Mouse (Mus musculus) CH12.LX (cell line): ENCODE measurements around the gene Bmp8a. TPM values are rescaled to one million over a fixed set of nuclear protein-coding genes. Genes with fewer than 3 reads are reported as not detected.

ENCODE experiments used
- DNase-seq: peaks from one replicate; pipeline ENCODE4 v3.0.0-alpha.2; 2013; ENCODE audit errors: extremely low read depth
- H3K27ac ChIP-seq: 2 replicates; pipeline ENCODE4 v1.5.1; 2012; ENCODE audit warnings: low read depth, mild to moderate bottlenecking, control low read depth, moderate library complexity; ENCODE audit not compliant: insufficient read depth
- H3K27me3 ChIP-seq: replicated peaks from 2 replicates; pipeline ENCODE3; 2012; ENCODE audit warnings: inconsistent platforms
- H3K36me3 ChIP-seq, 2 experiments: replicated peaks in 1 of 2; 2 replicates each; pipeline versions ENCODE3 to v1.6.1; 2012; ENCODE audit warnings: inconsistent platforms in 1 of 2, low read length in 1 of 2, mild to moderate bottlenecking in 1 of 2, mixed read lengths in 1 of 2, moderate library complexity in 1 of 2; ENCODE audit not compliant: control insufficient read depth in 1 of 2, insufficient read depth in 1 of 2
- H3K4me1 ChIP-seq, 2 experiments: 2 replicates each; pipeline ENCODE4 v1.6.1; 2012; ENCODE audit warnings: inconsistent platforms in 1 of 2, moderate library complexity in 1 of 2; ENCODE audit not compliant: insufficient read depth in 2 of 2, control insufficient read depth in 1 of 2
- H3K4me2 ChIP-seq: 2 replicates; pipeline ENCODE4 v1.6.1; 2012; ENCODE audit warnings: low read depth, mild to moderate bottlenecking, control low read depth; ENCODE audit not compliant: poor library complexity, insufficient read depth, severe bottlenecking
- H3K4me3 ChIP-seq, 3 experiments: fragments of 150-350 bp in 1 of 3; sonication (generic) in 1 of 3; replicated peaks in 1 of 3; 2 replicates each; pipeline versions ENCODE3 to v1.5.1; 2011 to 2012; ENCODE audit warnings: low read depth in 2 of 3, low read length in 2 of 3, mild to moderate bottlenecking in 2 of 3, moderate library complexity in 2 of 3, control low read depth in 1 of 3, improper control_type of control experiment in 1 of 3, inconsistent platforms in 1 of 3, mixed read lengths in 1 of 3; ENCODE audit not compliant: poor library complexity in 1 of 3
- H3K79me2 ChIP-seq: replicated peaks from 2 replicates; pipeline ENCODE4 v1.6.1; 2012; ENCODE audit warnings: mild to moderate bottlenecking, moderate library complexity; ENCODE audit not compliant: control insufficient read depth, poor library complexity, insufficient read depth, severe bottlenecking; ENCODE audit errors: extremely low read depth
- H3K9ac ChIP-seq: 2 replicates; pipeline ENCODE4 v1.6.1; 2012; ENCODE audit warnings: low read depth, mild to moderate bottlenecking, control low read depth, moderate library complexity; ENCODE audit not compliant: insufficient read depth
- H3K9me3 ChIP-seq: replicated peaks from 2 replicates; pipeline ENCODE3; 2012; ENCODE audit warnings: low read length, inconsistent platforms, mixed read lengths
- BHLHE40 ChIP-seq: IDR thresholded peaks from 2 replicates; pipeline ENCODE4 v1.6.1; 2011; ENCODE audit warnings: mild to moderate bottlenecking, low read depth, low read length, improper control_type of control experiment
- E2F4 ChIP-seq: IDR thresholded peaks from 2 replicates; pipeline ENCODE4 v1.6.1; 2011; ENCODE audit warnings: low read depth, low read length, improper control_type of control experiment; ENCODE audit not compliant: insufficient replicate concordance
- ELF1 ChIP-seq: IDR thresholded peaks from 2 replicates; pipeline ENCODE4 v1.6.1; 2014; ENCODE audit warnings: low read depth, mild to moderate bottlenecking, inconsistent platforms, low read length, improper control_type of control experiment
- EP300 ChIP-seq: IDR thresholded peaks from 2 replicates; pipeline ENCODE4 v1.6.1; 2011; ENCODE audit warnings: low read length, improper control_type of control experiment
- HCFC1 ChIP-seq: IDR thresholded peaks from 2 replicates; pipeline ENCODE4 v1.6.1; 2012; ENCODE audit warnings: low read depth, mild to moderate bottlenecking, inconsistent platforms, low read length, improper control_type of control experiment
- MAX ChIP-seq: IDR thresholded peaks from 2 replicates; pipeline ENCODE4 v1.6.1; 2011; ENCODE audit warnings: low read length, improper control_type of control experiment
- PAX5 ChIP-seq: IDR thresholded peaks from 2 replicates; pipeline ENCODE4 v1.6.1; 2012; ENCODE audit warnings: low read length, inconsistent platforms, mixed read lengths
- POLR2A ChIP-seq: IDR thresholded peaks from 2 replicates; pipeline ENCODE4 v1.6.1; 2011; ENCODE audit warnings: low read depth, mild to moderate bottlenecking, improper control_type of control experiment, low read length
- RCOR1 ChIP-seq: conservative IDR thresholded peaks from 2 replicates; pipeline ENCODE4 v1.6.1; 2012; ENCODE audit warnings: low read depth, mild to moderate bottlenecking, inconsistent platforms, low read length, improper control_type of control experiment
- SIN3A ChIP-seq: IDR thresholded peaks from 2 replicates; pipeline ENCODE4 v1.6.1; 2012; ENCODE audit warnings: low read length, improper control_type of control experiment, inconsistent platforms
- TBP ChIP-seq: conservative IDR thresholded peaks from 2 replicates; pipeline ENCODE4 v1.6.1; 2011; ENCODE audit warnings: low read depth, low read length, improper control_type of control experiment
- TCF12 ChIP-seq: IDR thresholded peaks from 2 replicates; pipeline ENCODE4 v1.6.1; 2014; ENCODE audit warnings: low read depth, mild to moderate bottlenecking, inconsistent platforms, low read length, improper control_type of control experiment
- ZMIZ1 ChIP-seq: IDR thresholded peaks from 2 replicates; pipeline ENCODE4 v1.6.1; 2012; ENCODE audit warnings: low read depth, mild to moderate bottlenecking, inconsistent platforms, low read length, improper control_type of control experiment
- ZNF384 ChIP-seq: IDR thresholded peaks from 2 replicates; pipeline ENCODE4 v1.6.1; 2012; ENCODE audit warnings: low read depth, low read length, improper control_type of control experiment, inconsistent platforms
- dilution Hi-C: fragments of 300-500 bp; cut with MboI; formaldehyde crosslinking; loops from 2 replicates; pipeline ENCODE4 v1.14.3; 2020; ENCODE audit warnings: low sequenced_read_pairs; ENCODE audit not compliant: extremely low pct_unique_long_range_greater_than_20kb, extremely low pct_ligation_motif_present
- in situ Hi-C: fragments of 300-500 bp; cut with MboI; formaldehyde crosslinking; loops from 3 replicates; pipeline ENCODE4 v1.14.3; 2019; ENCODE audit warnings: low sequenced_read_pairs, low pct_ligation_motif_present, low pct_unique_long_range_greater_than_20kb, mixed read lengths
- polyA plus RNA-seq: library from polyadenylated mRNA; unstranded; fragments of >175 nt; gene quantifications from 2 replicates; pipeline ENCODE4 v1.2.1, GENCODE M21; 2012; ENCODE audit warnings: low read depth; ENCODE audit not compliant: insufficient read length
- total RNA-seq, 2 experiments: library from RNA; depleted of rRNA; stranded (reverse); fragments of 300-350 nt in 1 of 2; fragments of >200 nt in 1 of 2; gene quantifications; 2 replicates each; pipeline ENCODE4 v1.2.3; 2012 to 2014

Bmp8a gene
- total and polyA plus RNA-seq, 3 experiments = 0.30 to 0.76 (median 0.68) TPM

GRCm38 (mm10) chr4:123331326-123331725 is 11.7 kb downstream of the Bmp8a start:
- H3K4me1 ChIP-seq = peaks cover 0 to 7% of the 10 kb centered on the region in 2 experiments; a peak in 2 of 4 replicates
- H3K27ac ChIP-seq = no peak overlapping the region
- in situ Hi-C loops = no loop called here

GRCm38 (mm10) chr4:123328946-123329345 is 14.1 kb downstream of the Bmp8a start:
- Histone ChIP-seq H3K4me3 (no peak overlapping the region), H3K36me3 (peaks cover 0 to 2% of the 10 kb centered on the region in 2 experiments), H3K27me3 (no peaks in the 10 kb centered on the region), H3K9me3 (peaks cover 8% of the 10 kb centered on the region), H3K27ac (no peak overlapping the region), H3K9ac (no peak overlapping the region), H3K79me2 (no peaks in the 10 kb centered on the region), H3K4me2 (no peak overlapping the region), H3K4me1 (no peaks in the 10 kb centered on the region)
- in situ Hi-C loops (no loop called here), dilution Hi-C loops (no loop called here)
- TF ChIP-seq ZNF384 (no peak), RCOR1 (no peak), ZMIZ1 (no peak), BHLHE40 (no peak), PAX5 (no peak), HCFC1 (no peak), MAX (no peak)
- DNase-seq = no peak

More at GRCm38 (mm10) chr4:123331326-123331725, 11.7 kb downstream of the Bmp8a start:
- DNase-seq = no peak
- H3K27me3 ChIP-seq = no peaks in the 10 kb centered on the region
- H3K4me3 ChIP-seq = no peak overlapping the region
- no peak overlapping the region for H3K4me2 ChIP-seq
- dilution Hi-C loops = no loop called here
- no peak overlapping the region for H3K9ac ChIP-seq
- H3K79me2 ChIP-seq = no peaks in the 10 kb centered on the region
- H3K36me3 ChIP-seq = peaks cover 0 to 2% of the 10 kb centered on the region in 2 experiments
- peaks cover 8% of the 10 kb centered on the region for H3K9me3 ChIP-seq
- TF ChIP-seq BHLHE40 = no peak
- no peak for TF ChIP-seq E2F4
- no peak for TF ChIP-seq POLR2A
- no peak for TF ChIP-seq SIN3A
- TF ChIP-seq ELF1 = no peak
- no peak for TF ChIP-seq EP300
- TF ChIP-seq TBP = no peak

- no peak for DNase-seq
- TF ChIP-seq EP300 (no peak), SIN3A (no peak), RCOR1 (no peak), TCF12 (no peak)
- Histone ChIP-seq H3K36me3 (peaks cover 0 to 4% of the 10 kb centered on the region in 2 experiments), H3K9me3 (peaks cover 5% of the 10 kb centered on the region), H3K27ac (no peak overlapping the region), H3K27me3 (no peaks in the 10 kb centered on the region), H3K4me2 (no peak overlapping the region), H3K79me2 (no peaks in the 10 kb centered on the region), H3K4me3 (no peak overlapping the region), H3K4me1 (no peaks in the 10 kb centered on the region), H3K9ac (no peak overlapping the region)
- in situ Hi-C loops = no loop called here
- dilution Hi-C loops = no loop called here
Observed at GRCm38 (mm10) chr4:123327630-123328029, 15.4 kb downstream of the Bmp8a start.
